Mouse (Mus musculus): ENCODE measurements around the gene Dctn2. TPM values are rescaled to one million over a fixed set of nuclear protein-coding genes. Genes with fewer than 3 reads are reported as not detected.

Gene Dctn2
- polyA plus RNA-seq, 1 experiment from 2014 or later, result 80.0 TPM

Other genes starting within 250 kb of the Dctn2 start
- gene Tsfm, start 235.5 kb upstream of the Dctn2 start, polyA plus RNA-seq (2015; fragmentation: Nextera tagmentation; extraction: Ambion mirVana), result 65.7 and 75.6 TPM in 2 replicates
- 28.3 and 29.5 TPM in 2 replicates for gene Mettl1, start 225.0 kb upstream of the Dctn2 start, polyA plus RNA-seq (2015; fragmentation: Nextera tagmentation; extraction: Ambion mirVana)
- 0.07 and 0.14 TPM in 2 replicates for gene Eef1akmt3, start 224.9 kb upstream of the Dctn2 start, polyA plus RNA-seq (2015; fragmentation: Nextera tagmentation; extraction: Ambion mirVana)
- gene Cyp27b1, start 218.1 kb upstream of the Dctn2 start, polyA plus RNA-seq (2015; fragmentation: Nextera tagmentation; extraction: Ambion mirVana), result not detected in 2 replicates
- gene March9, start 206.2 kb upstream of the Dctn2 start, polyA plus RNA-seq (2015; fragmentation: Nextera tagmentation; extraction: Ambion mirVana), result 0.07 TPM in 1 of 2 replicates, not detected in the other
- 645 and 664 TPM in 2 replicates for gene Cdk4, start 202.8 kb upstream of the Dctn2 start, polyA plus RNA-seq (2015; fragmentation: Nextera tagmentation; extraction: Ambion mirVana)
- gene Tspan31, start 196.1 kb upstream of the Dctn2 start, polyA plus RNA-seq (2015; fragmentation: Nextera tagmentation; extraction: Ambion mirVana), result 69.4 and 77.7 TPM in 2 replicates
- 0.41 and 0.85 TPM in 2 replicates for gene Agap2, start 191.1 kb upstream of the Dctn2 start, polyA plus RNA-seq (2015; fragmentation: Nextera tagmentation; extraction: Ambion mirVana)
- 45.6 and 49.0 TPM in 2 replicates for gene Os9, start 145.2 kb upstream of the Dctn2 start, polyA plus RNA-seq (2015; fragmentation: Nextera tagmentation; extraction: Ambion mirVana)
- gene B4galnt1, start 101.1 kb upstream of the Dctn2 start, polyA plus RNA-seq (2015; fragmentation: Nextera tagmentation; extraction: Ambion mirVana), result 9.3 and 11.0 TPM in 2 replicates
- gene Slc26a10, start 85.7 kb upstream of the Dctn2 start, polyA plus RNA-seq (2015; fragmentation: Nextera tagmentation; extraction: Ambion mirVana), result 1.8 and 2.1 TPM in 2 replicates
- gene Arhgef25, start 76.3 kb upstream of the Dctn2 start, polyA plus RNA-seq (2015; fragmentation: Nextera tagmentation; extraction: Ambion mirVana), result 8.1 and 8.2 TPM in 2 replicates
- gene Dtx3, start 70.6 kb upstream of the Dctn2 start, polyA plus RNA-seq (2015; fragmentation: Nextera tagmentation; extraction: Ambion mirVana), result 16.8 and 19.3 TPM in 2 replicates
- 39.8 and 45.8 TPM in 2 replicates for gene Pip4k2c, start 54.8 kb upstream of the Dctn2 start, polyA plus RNA-seq (2015; fragmentation: Nextera tagmentation; extraction: Ambion mirVana)
- gene Kif5a, start 3.0 kb upstream of the Dctn2 start, polyA plus RNA-seq (2015; fragmentation: Nextera tagmentation; extraction: Ambion mirVana), result 0.02 and 0.14 TPM in 2 replicates
- gene Mbd6, start 22.6 kb downstream of the Dctn2 start, polyA plus RNA-seq (2015; fragmentation: Nextera tagmentation; extraction: Ambion mirVana), result 5.9 and 6.5 TPM in 2 replicates
- gene Mars, start 45.4 kb downstream of the Dctn2 start, polyA plus RNA-seq (2015; fragmentation: Nextera tagmentation; extraction: Ambion mirVana), result 150 and 166 TPM in 2 replicates
- 14.0 and 15.1 TPM in 2 replicates for gene Arhgap9, start 55.6 kb downstream of the Dctn2 start, polyA plus RNA-seq (2015; fragmentation: Nextera tagmentation; extraction: Ambion mirVana)
- 0.21 and 0.31 TPM in 2 replicates for gene Gli1, start 75.6 kb downstream of the Dctn2 start, polyA plus RNA-seq (2015; fragmentation: Nextera tagmentation; extraction: Ambion mirVana)
- 0.32 and 0.38 TPM in 2 replicates for gene Inhbe, start 88.0 kb downstream of the Dctn2 start, polyA plus RNA-seq (2015; fragmentation: Nextera tagmentation; extraction: Ambion mirVana)
- 1.6 and 2.0 TPM in 2 replicates for gene Inhbc, start 104.1 kb downstream of the Dctn2 start, polyA plus RNA-seq (2015; fragmentation: Nextera tagmentation; extraction: Ambion mirVana)
- gene R3hdm2, start 114.0 kb downstream of the Dctn2 start, polyA plus RNA-seq (2015; fragmentation: Nextera tagmentation; extraction: Ambion mirVana), result 14.4 and 15.3 TPM in 2 replicates
- 0.17 and 0.47 TPM in 2 replicates for gene Stac3, start 235.3 kb downstream of the Dctn2 start, polyA plus RNA-seq (2015; fragmentation: Nextera tagmentation; extraction: Ambion mirVana)
- 1.9 and 2.8 TPM in 2 replicates for gene Ndufa4l2, start 248.6 kb downstream of the Dctn2 start, polyA plus RNA-seq (2015; fragmentation: Nextera tagmentation; extraction: Ambion mirVana)